Mouse (Mus musculus) midbrain, embryonic 14.5 days (tissue): Measurements from ENCODE around the gene Pgf. TPM values are rescaled to one million over a fixed set of nuclear protein-coding genes. Genes with fewer than 3 reads are reported as not detected.

Experiments
- ATAC-seq: fragments of 200-750 bp; cut with Nextera tagmentation; 2 replicates; pipeline ENCODE4 v1.8.0; 2017; ENCODE audit warnings: moderate number of reproducible peaks, moderate library complexity; ENCODE audit not compliant: low FRiP score, low TSS enrichment
- DNase-seq: peaks from one replicate; pipeline ENCODE4 v3.0.0-alpha.2; 2015
- H3K27ac ChIP-seq: fragments of 300-500 bp; sonication (generic); replicated peaks from 2 replicates; pipeline ENCODE4 v1.5.1; 2014; ENCODE audit warnings: mild to moderate bottlenecking, low read depth, low read length, moderate library complexity
- H3K27me3 ChIP-seq: fragments of 300-500 bp; sonication (generic); 2 replicates; pipeline ENCODE4 v1.6.1; 2014; ENCODE audit warnings: low read length, control low read depth, mixed read lengths; ENCODE audit not compliant: control insufficient read depth, insufficient read depth
- H3K36me3 ChIP-seq: fragments of 300-500 bp; sonication (generic); 2 replicates; pipeline ENCODE4 v1.6.1; 2014; ENCODE audit warnings: low read length, control low read depth; ENCODE audit not compliant: control insufficient read depth, insufficient read depth
- H3K4me1 ChIP-seq: fragments of 300-500 bp; sonication (generic); 2 replicates; pipeline ENCODE4 v1.6.1; 2014; ENCODE audit warnings: mild to moderate bottlenecking, antibody characterized with exemption, low read length, control low read depth; ENCODE audit not compliant: control insufficient read depth, insufficient read depth
- H3K4me2 ChIP-seq: fragments of 300-500 bp; sonication (generic); 2 replicates; pipeline ENCODE4 v1.6.1; 2014; ENCODE audit warnings: mild to moderate bottlenecking, low read length, moderate library complexity
- H3K4me3 ChIP-seq: fragments of 300-500 bp; sonication (generic); replicated peaks from 2 replicates; pipeline ENCODE4 v1.5.1; 2014; ENCODE audit warnings: low read depth, low read length
- H3K9ac ChIP-seq: fragments of 300-500 bp; sonication (generic); replicated peaks from 2 replicates; pipeline ENCODE4 v1.6.1; 2014; ENCODE audit warnings: mild to moderate bottlenecking, low read length, moderate library complexity
- H3K9me3 ChIP-seq: fragments of 300-500 bp; sonication (generic); 2 replicates; pipeline ENCODE4 v1.6.1; 2016; ENCODE audit warnings: low read length, control low read depth, mixed read lengths; ENCODE audit not compliant: control insufficient read depth
- WGBS: fragments of 180-500 bp; shearing (Covaris S2); extraction: QIAGEN DNeasy Blood & Tissue Kit; methylation state at CpG from one replicate; pipeline ENCODE4 v1.1.7; 2014; 5-methylcytosine and 5-hydroxymethylcytosine counted together
- polyA plus RNA-seq: library from polyadenylated mRNA; unstranded; fragments of >200 nt; fragmentation: Nextera tagmentation; extraction: Ambion mirVana; gene quantifications from 2 replicates; pipeline ENCODE4 v1.2.1, GENCODE M21; 2014

Gene Pgf
- polyA plus RNA-seq, 1 experiment from 2014 or later = 6.0 TPM

GRCm38 (mm10) chr12:85170948-85171307 is 6.7 kb downstream of the Pgf start:
- DNase-seq (no peak), ATAC-seq (no peak)
- no peaks in the 10 kb centered on the region for H3K27me3 ChIP-seq
- 80% methylated on average over 3 of the region's 3 CpGs for WGBS
- H3K9ac ChIP-seq = no peak overlapping the region
- no peak overlapping the region for H3K27ac ChIP-seq
- H3K4me3 ChIP-seq = no peak overlapping the region
- no peak overlapping the region for H3K4me2 ChIP-seq
- H3K4me1 ChIP-seq = peaks cover 11% of the 10 kb centered on the region
- no peaks in the 10 kb centered on the region for H3K9me3 ChIP-seq
- no peaks in the 10 kb centered on the region for H3K36me3 ChIP-seq

DNA sequence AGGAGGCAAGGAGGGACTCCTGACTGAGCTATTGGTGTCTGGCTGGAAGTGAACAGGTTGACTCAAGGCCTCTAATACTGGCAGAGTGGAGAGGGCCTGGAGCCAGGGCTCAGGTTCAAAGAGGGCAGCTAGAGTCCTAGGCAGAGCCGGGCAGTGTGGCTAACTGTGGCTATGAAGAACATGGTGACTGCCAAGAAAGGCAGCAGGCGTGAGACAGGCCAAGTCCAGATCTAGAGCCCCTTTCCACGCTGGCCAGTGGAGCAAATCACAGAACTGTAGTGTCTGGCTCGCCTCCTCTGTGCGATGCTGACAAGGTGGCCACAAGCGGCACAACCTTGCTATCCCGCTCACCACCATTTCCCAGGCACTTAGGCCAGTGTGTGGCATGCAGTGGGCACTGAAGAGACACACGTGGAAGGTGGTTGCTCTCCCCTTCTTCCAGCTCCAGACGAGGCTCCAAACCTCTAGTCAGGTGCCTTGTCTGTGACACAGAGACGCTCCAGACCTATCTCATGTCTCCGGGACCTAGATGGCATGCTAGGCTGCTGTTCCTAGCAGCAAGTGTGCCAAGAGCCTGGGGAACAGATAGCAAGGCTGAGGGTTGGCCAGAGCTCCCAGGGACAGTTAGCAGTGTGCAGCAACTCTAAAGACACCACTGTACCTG is 7.2 kb downstream of the Pgf start:
- ATAC-seq (peak; percentile 27; the same call in 1 of the 2 replicates), DNase-seq (no peak)
- Histone ChIP-seq H3K9me3 (no peaks in the 10 kb centered on the region), H3K36me3 (no peaks in the 10 kb centered on the region), H3K4me3 (no peak overlapping the region), H3K4me2 (no peak overlapping the region), H3K27me3 (no peaks in the 10 kb centered on the region), H3K9ac (no peak overlapping the region), H3K4me1 (peaks cover 6% of the 10 kb centered on the region), H3K27ac (no peak overlapping the region)
- WGBS = 86% methylated on average over 11 of the region's 11 CpGs

DNA sequence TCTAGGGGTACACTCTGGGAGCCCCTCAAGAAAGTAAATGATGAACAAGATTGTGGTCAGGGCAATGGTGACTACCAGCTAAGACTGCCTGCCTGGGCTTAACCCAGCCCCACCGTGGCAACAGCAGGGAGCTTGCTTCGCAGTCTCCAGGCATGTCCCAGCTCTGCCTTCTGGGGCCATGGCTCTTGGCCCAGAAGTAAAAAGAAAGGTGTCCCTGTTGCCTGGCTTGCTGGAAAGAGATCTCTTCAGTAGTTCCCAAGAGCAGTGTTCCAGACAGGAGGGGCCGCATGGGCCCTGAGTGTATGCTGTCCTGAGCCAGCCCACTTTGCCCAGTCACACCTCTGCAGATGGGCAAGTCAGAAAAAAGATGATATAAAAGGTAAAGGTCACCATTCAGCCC is 7.7 kb downstream of the Pgf start:
- Histone ChIP-seq H3K9me3 (no peaks in the 10 kb centered on the region), H3K4me3 (no peak overlapping the region), H3K4me1 (peaks cover under 1% of the 10 kb centered on the region; the same call in 1 of the 2 replicates), H3K27ac (no peak overlapping the region), H3K36me3 (no peaks in the 10 kb centered on the region), H3K4me2 (no peak overlapping the region; the same call in 1 of the 2 replicates), H3K9ac (0 out of 2 replicates have a peak overlapping the region, but pooled peaks have one; percentile 16), H3K27me3 (no peaks in the 10 kb centered on the region)
- 52% methylated on average over 3 of the region's 3 CpGs for WGBS
- ATAC-seq (peak; percentile 14; the same call in 1 of the 2 replicates), DNase-seq (no peak)

- Histone ChIP-seq H3K27me3 (no peaks in the 10 kb centered on the region), H3K27ac (no peak overlapping the region), H3K9ac (peak overlapping the region; percentile 23; the same call in 1 of the 2 replicates), H3K4me3 (peak overlapping the region; percentile 21; the same call in 1 of the 2 replicates), H3K36me3 (no peaks in the 10 kb centered on the region), H3K9me3 (no peaks in the 10 kb centered on the region), H3K4me1 (no peaks in the 10 kb centered on the region; the same call in 1 of the 2 replicates), H3K4me2 (peak overlapping the region; percentile 45)
- 23% methylated on average over 27 of the region's 27 CpGs for WGBS
- ATAC-seq (peak; percentile 68; the same call in 1 of the 2 replicates), DNase-seq (peak; percentile 91)
These were observed 8.3 kb downstream of the Pgf start for GRCm38 (mm10) chr12:85169117-85169858.

- Histone ChIP-seq H3K4me2 (no peak overlapping the region), H3K27ac (no peak overlapping the region), H3K36me3 (no peaks in the 10 kb centered on the region), H3K4me1 (no peaks in the 10 kb centered on the region; the same call in 1 of the 2 replicates), H3K27me3 (no peaks in the 10 kb centered on the region), H3K9me3 (no peaks in the 10 kb centered on the region), H3K9ac (no peak overlapping the region), H3K4me3 (no peak overlapping the region)
- WGBS = 88% methylated on average over 9 of the region's 9 CpGs
- DNase-seq = no peak
- ATAC-seq = no peak
These were observed 11.0 kb downstream of the Pgf start for GRCm38 (mm10) chr12:85166631-85167030.

DNA sequence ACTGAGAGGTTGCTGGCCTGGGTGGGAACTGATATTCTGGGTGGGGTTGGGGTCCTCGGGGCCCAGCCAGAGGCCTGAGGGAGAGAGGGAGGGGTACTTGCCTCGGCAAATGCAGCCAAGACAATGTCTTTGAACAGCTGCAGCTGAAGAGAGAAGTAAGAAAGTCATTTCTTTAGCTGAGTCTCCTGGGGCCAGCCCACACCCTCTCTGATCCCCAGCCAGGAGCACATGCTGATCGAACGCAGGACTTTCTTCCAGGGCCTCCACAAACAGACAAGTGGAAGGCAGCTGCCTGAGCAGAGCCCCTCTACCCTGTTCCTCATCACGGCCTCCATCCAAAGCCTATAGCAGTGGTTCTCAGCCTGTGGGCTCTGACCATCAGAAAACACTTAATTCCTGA is 12.6 kb downstream of the Pgf start:
- ATAC-seq = no peak
- no peak overlapping the region for H3K27ac ChIP-seq

DNA sequence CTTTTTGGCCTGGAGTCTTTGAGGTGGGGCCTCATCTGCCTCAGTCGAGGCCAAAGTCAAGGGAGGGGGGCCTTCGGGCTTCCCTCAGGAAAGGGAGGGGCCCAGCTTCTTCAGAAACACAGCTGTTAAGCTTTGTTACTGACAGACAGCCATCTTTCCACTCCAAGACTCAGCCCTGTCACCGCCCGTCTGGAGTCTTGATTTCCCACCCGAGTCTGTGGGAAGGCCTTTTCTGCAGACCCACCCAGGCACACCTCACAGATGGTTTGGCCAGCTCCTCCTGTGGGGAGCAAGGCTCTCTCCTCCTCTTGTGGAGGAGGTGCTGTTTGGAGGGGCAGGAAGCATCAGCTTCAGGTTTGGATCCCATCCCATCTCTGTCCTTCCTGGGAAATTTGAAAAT is 18.0 kb downstream of the Pgf start:
- ATAC-seq = no peak
- H3K36me3 ChIP-seq = no peaks in the 10 kb centered on the region
- H3K9me3 ChIP-seq = no peaks in the 10 kb centered on the region
- 83% methylated on average over 5 of the region's 5 CpGs for WGBS
- no peaks in the 10 kb centered on the region for H3K4me1 ChIP-seq
- no peak overlapping the region for H3K4me3 ChIP-seq
- H3K27ac ChIP-seq = no peak overlapping the region
- no peaks in the 10 kb centered on the region for H3K27me3 ChIP-seq
- no peak overlapping the region for H3K9ac ChIP-seq
- no peak overlapping the region for H3K4me2 ChIP-seq
- no peak for DNase-seq

More for the DNA sequence above, 12.6 kb downstream of the Pgf start:
- WGBS = 83% methylated on average over 5 of the region's 5 CpGs
- DNase-seq = no peak
- Histone ChIP-seq H3K4me2 (no peak overlapping the region), H3K36me3 (no peaks in the 10 kb centered on the region), H3K4me1 (no peaks in the 10 kb centered on the region; the same call in 1 of the 2 replicates), H3K9ac (no peak overlapping the region), H3K9me3 (no peaks in the 10 kb centered on the region), H3K27me3 (no peaks in the 10 kb centered on the region), H3K4me3 (no peak overlapping the region)

- no peaks in the 10 kb centered on the region for H3K27me3 ChIP-seq
- H3K4me3 ChIP-seq = no peak overlapping the region
- no peak overlapping the region for H3K9ac ChIP-seq
- H3K4me1 ChIP-seq = no peaks in the 10 kb centered on the region
- no peaks in the 10 kb centered on the region for H3K9me3 ChIP-seq
- no peaks in the 10 kb centered on the region for H3K36me3 ChIP-seq
- no peak overlapping the region for H3K27ac ChIP-seq
- no peak overlapping the region for H3K4me2 ChIP-seq
- no peak for DNase-seq
- 91% methylated on average over 8 of the region's 8 CpGs for WGBS
- no peak for ATAC-seq
These were observed 18.8 kb downstream of the Pgf start for GRCm38 (mm10) chr12:85158801-85159200.
